Mouse (Mus musculus) brown adipose tissue, adult 24 weeks (tissue): Measurements from ENCODE around the gene Dad1. TPM values are rescaled to one million over a fixed set of nuclear protein-coding genes. Genes with fewer than 3 reads are reported as not detected.

Experiments
- H3K27ac ChIP-seq: fragments of 200-500 bp; replicated peaks from 2 replicates; pipeline ENCODE4 v1.5.1; 2012; ENCODE audit warnings: low read depth, mild to moderate bottlenecking, low read length
- H3K4me1 ChIP-seq: fragments of 200-500 bp; 2 replicates; pipeline ENCODE4 v1.6.1; 2012; ENCODE audit warnings: low read length, mixed read lengths; ENCODE audit not compliant: control insufficient read depth, insufficient read depth, insufficient read length
- H3K4me3 ChIP-seq: fragments of 200-500 bp; 2 replicates; pipeline ENCODE4 v1.5.1; 2012; ENCODE audit warnings: low read depth, mild to moderate bottlenecking, low read length, moderate library complexity; ENCODE audit not compliant: insufficient read depth
- polyA plus RNA-seq: library from polyadenylated mRNA; stranded (reverse); fragments of >200 nt; gene quantifications from 2 replicates; pipeline ENCODE4 v1.2.4, GENCODE M21; 2012; ENCODE audit not compliant: missing spikeins, insufficient read depth, insufficient read length

Gene Dad1
- polyA plus RNA-seq, 1 experiment: 117 TPM

GRCm38 (mm10) chr14:54224064-54224417 lies 29.9 kb downstream of the Dad1 start:
- no peak overlapping the region for H3K27ac ChIP-seq
- H3K4me3 ChIP-seq: no peak overlapping the region
- H3K4me1 ChIP-seq: no peaks in the 10 kb centered on the region

DNA sequence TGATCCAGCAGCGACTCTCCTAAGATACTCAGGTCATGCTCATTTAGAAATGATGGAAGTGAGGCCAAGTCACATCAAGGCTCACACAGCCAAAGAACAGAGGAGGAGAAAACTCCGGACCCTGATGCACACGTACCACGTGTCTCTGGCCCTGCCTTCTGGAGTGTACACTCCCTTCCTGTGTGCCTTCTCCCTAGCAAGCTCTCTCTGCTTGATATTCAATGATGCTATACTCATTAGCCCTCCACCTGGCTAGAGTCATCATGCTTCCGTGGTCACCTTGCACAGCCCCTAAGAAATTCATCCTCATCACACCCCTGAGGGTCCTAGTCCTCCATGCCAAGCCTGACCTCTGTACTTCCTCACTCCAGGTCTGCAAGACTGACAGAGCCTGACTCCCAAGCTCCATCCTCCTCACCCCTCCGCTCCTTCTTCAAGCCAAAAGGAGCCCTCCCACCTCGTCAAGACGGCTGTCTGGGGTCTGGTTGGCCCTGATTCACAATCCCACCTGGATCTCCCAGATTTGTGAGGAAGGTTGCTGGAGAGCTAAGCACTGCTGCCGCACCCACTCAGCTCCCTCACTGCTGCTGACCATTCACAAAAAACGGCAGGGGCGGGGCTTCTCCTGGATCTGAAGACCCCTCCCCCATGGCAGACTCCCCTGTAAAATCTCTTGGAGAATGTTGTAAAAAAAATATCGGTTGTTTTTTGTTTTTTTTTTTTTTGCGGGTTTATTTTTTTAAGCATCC lies 30.4 kb downstream of the Dad1 start:
- no peaks in the 10 kb centered on the region for H3K4me1 ChIP-seq
- H3K27ac ChIP-seq: no peak overlapping the region

GRCm38 (mm10) chr14:54222289-54222727 lies 31.6 kb downstream of the Dad1 start:
- H3K4me1 ChIP-seq: no peaks in the 10 kb centered on the region
- no peak overlapping the region for H3K4me3 ChIP-seq
- H3K27ac ChIP-seq: no peak overlapping the region

More for the DNA sequence above, 30.4 kb downstream of the Dad1 start:
- no peak overlapping the region for H3K4me3 ChIP-seq

GRCm38 (mm10) chr14:54221641-54222040 lies 32.3 kb downstream of the Dad1 start:
- no peak overlapping the region for H3K4me3 ChIP-seq
- no peaks in the 10 kb centered on the region for H3K4me1 ChIP-seq
- no peak overlapping the region for H3K27ac ChIP-seq

- Histone ChIP-seq H3K4me1 (no peaks in the 10 kb centered on the region), H3K27ac (no peak overlapping the region), H3K4me3 (no peak overlapping the region)
Measured at GRCm38 (mm10) chr14:54220726-54221494, 33.0 kb downstream of the Dad1 start.

- no peak overlapping the region for H3K4me3 ChIP-seq
- peaks cover 3% of the 10 kb centered on the region; the same call in 1 of the 2 replicates for H3K4me1 ChIP-seq
- H3K27ac ChIP-seq: no peak overlapping the region
Measured at GRCm38 (mm10) chr14:54219849-54220248, 34.1 kb downstream of the Dad1 start.

GRCm38 (mm10) chr14:54219256-54219655 lies 34.6 kb downstream of the Dad1 start:
- Histone ChIP-seq H3K27ac (no peak overlapping the region), H3K4me1 (peaks cover 4% of the 10 kb centered on the region; the same call in 1 of the 2 replicates), H3K4me3 (no peak overlapping the region)

- H3K4me3 ChIP-seq: no peak overlapping the region
- H3K27ac ChIP-seq: no peak overlapping the region
- peaks cover 4% of the 10 kb centered on the region; the same call in 1 of the 2 replicates for H3K4me1 ChIP-seq
Measured at GRCm38 (mm10) chr14:54218721-54219120, 35.2 kb downstream of the Dad1 start.

GRCm38 (mm10) chr14:54218233-54218632 lies 35.7 kb downstream of the Dad1 start:
- no peak overlapping the region for H3K4me3 ChIP-seq
- H3K4me1 ChIP-seq: peaks cover 4% of the 10 kb centered on the region; the same call in 1 of the 2 replicates
- no peak overlapping the region for H3K27ac ChIP-seq

GRCm38 (mm10) chr14:54216126-54216525 lies 37.8 kb downstream of the Dad1 start:
- H3K27ac ChIP-seq: no peak overlapping the region
- peaks cover 4% of the 10 kb centered on the region; the same call in 1 of the 2 replicates for H3K4me1 ChIP-seq
- no peak overlapping the region for H3K4me3 ChIP-seq

GRCm38 (mm10) chr14:54214901-54215300 lies 39.0 kb downstream of the Dad1 start:
- H3K4me1 ChIP-seq: peaks cover 4% of the 10 kb centered on the region; the same call in 1 of the 2 replicates
- H3K4me3 ChIP-seq: no peak overlapping the region
- peak overlapping the region; percentile 24; the same call in 1 of the 2 replicates for H3K27ac ChIP-seq

- no peak overlapping the region for H3K4me3 ChIP-seq
- H3K27ac ChIP-seq: peak overlapping the region; percentile 41
- peaks cover 4% of the 10 kb centered on the region; the same call in 1 of the 2 replicates for H3K4me1 ChIP-seq
Measured at GRCm38 (mm10) chr14:54214477-54214876, 39.4 kb downstream of the Dad1 start.

GRCm38 (mm10) chr14:54213734-54214133 lies 40.2 kb downstream of the Dad1 start:
- no peak overlapping the region for H3K27ac ChIP-seq
- H3K4me3 ChIP-seq: no peak overlapping the region
- H3K4me1 ChIP-seq: peaks cover 4% of the 10 kb centered on the region; the same call in 1 of the 2 replicates

DNA sequence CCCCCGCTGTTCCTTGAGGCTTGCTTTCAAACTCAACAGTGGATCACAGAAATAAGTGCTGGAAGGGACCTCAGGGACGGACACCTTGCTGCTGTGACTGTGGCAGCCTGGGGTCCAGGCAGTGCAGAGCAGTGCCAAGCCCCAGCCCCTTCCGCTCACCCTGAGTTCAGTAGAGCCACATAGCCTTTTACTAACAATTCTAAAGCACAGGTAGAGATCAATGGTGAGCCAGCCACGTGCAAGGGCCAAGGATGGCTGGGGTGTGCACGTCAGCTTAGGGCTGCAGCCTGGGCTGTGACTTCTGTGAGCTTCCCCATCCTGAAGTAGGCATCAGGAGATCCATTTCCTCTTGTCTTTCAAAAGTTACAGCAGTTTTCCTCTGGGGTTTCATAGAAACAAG lies 42.1 kb downstream of the Dad1 start:
- H3K4me1 ChIP-seq: peaks cover 4% of the 10 kb centered on the region; the same call in 1 of the 2 replicates
- no peak overlapping the region for H3K4me3 ChIP-seq
- H3K27ac ChIP-seq: no peak overlapping the region

DNA sequence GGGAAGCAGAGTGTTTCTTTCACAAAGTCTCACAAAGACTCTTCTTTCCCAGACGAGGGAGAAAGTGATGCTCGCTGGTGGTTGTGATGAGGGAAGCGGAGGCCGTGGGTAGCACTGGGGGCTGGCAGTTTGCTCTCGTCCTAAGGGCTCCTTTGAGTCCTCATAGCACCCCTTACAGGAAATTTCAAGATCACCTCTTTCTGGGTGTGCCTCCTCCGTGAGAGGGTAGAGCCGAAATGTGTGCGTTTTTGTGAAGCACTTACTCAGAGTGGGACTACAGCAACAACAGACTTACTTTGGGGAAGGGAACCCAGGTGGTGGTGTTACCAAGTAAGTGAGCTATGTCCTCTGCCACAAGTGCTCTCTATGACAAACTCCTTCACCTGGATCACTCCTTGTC lies 42.7 kb downstream of the Dad1 start:
- Histone ChIP-seq H3K4me1 (peaks cover 4% of the 10 kb centered on the region; the same call in 1 of the 2 replicates), H3K27ac (no peak overlapping the region), H3K4me3 (no peak overlapping the region)
